Mouse (Mus musculus): ENCODE measurements at regions not wholly inside any gene's neighbourhood (a gene's known extent, or its start where the extent isn't known, plus 50 kb on each side); places are given as distances from the start of the nearest gene placed in this dataset.

DNA sequence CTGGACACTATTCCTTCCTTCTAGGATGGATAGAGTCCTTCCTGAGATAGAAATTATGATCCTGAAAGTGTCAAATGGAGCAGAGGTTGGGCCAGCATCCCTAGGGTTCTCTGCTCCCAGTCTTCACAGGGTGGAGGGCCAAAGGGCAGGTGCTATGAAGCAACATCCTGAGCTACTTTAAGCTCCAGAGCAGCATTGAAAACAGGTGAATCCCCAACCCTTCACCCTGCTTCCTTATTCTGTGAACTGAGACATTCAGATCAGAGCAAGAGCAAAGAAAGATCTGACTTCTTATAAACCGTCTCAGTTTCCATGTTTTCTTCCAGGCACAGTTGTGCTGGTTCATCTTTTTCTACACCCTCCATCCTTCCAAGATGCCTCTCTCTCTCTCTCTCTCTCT, 185.1 kb downstream of the Cog6 start:
- no peak for TF ChIP-seq GATA1 (IDR thresholded peaks at IDR 0.05; ENCODE audit: borderline replicate concordance, low read length)
- no peak for TF ChIP-seq FLI1 (IDR thresholded peaks at IDR 0.05; ENCODE audit: low read length)

All from megakaryocyte, embryonic 14.5 days (primary cell).